Mouse (Mus musculus): Measurements from ENCODE around the gene Ggt1. TPM values are rescaled to one million over a fixed set of nuclear protein-coding genes. Genes with fewer than 3 reads are reported as not detected.
"Not testable (repeated sequence)": the region's sequence is repeated elsewhere in the genome, so short reads cannot be mapped to it uniquely, and the experiment has no call there.

Ggt1 gene
- polyA plus RNA-seq, 1 experiment: not detected

- Histone ChIP-seq H3K27ac (replicated peaks; ENCODE audit: low read depth, low read length) (no peak overlapping the region), H3K4me3 (ENCODE audit: insufficient read depth, low read depth, low read length) (no peak overlapping the region), H3K4me1 (ENCODE audit: control insufficient read depth, insufficient read depth, insufficient read length, low read length) (no peaks in the 10 kb centered on the region; the same call in 1 of the 2 replicates)
Measured at GRCm38 (mm10) chr10:75559041-75559675, 2.2 kb upstream of the Ggt1 start.

GRCm38 (mm10) chr10:75559676-75560548, 1.5 kb upstream of the Ggt1 start, which contains the start of gene Lrrc75b:
Lrrc75b (minus strand) TSS chr10:75560330.
- no peak within 1 kb of the TSS for H3K27ac ChIP-seq (replicated peaks; ENCODE audit: low read depth, low read length)
- H3K4me1 ChIP-seq (ENCODE audit: control insufficient read depth, insufficient read depth, insufficient read length, low read length): no peaks in the 10 kb centered on the region; the same call in 1 of the 2 replicates
- H3K4me3 ChIP-seq (ENCODE audit: insufficient read depth, low read depth, low read length): peak within 1 kb of the TSS; percentile 27; the same call in 1 of the 2 replicates

GRCm38 (mm10) chr10:75560549-75560899, 880 bp upstream of the Ggt1 start:
- H3K27ac ChIP-seq (replicated peaks; ENCODE audit: low read depth, low read length): no peak overlapping the region
- no peak overlapping the region for H3K4me3 ChIP-seq (ENCODE audit: insufficient read depth, low read depth, low read length)
- H3K4me1 ChIP-seq (ENCODE audit: control insufficient read depth, insufficient read depth, insufficient read length, low read length): no peaks in the 10 kb centered on the region; the same call in 1 of the 2 replicates

- H3K4me1 ChIP-seq (ENCODE audit: control insufficient read depth, insufficient read depth, insufficient read length, low read length): no peaks in the 10 kb centered on the region
- H3K27ac ChIP-seq (replicated peaks; ENCODE audit: low read depth, low read length): no peak overlapping the region
- H3K4me3 ChIP-seq (ENCODE audit: insufficient read depth, low read depth, low read length): no peak overlapping the region
Measured at GRCm38 (mm10) chr10:75562596-75562995, 1.2 kb downstream of the Ggt1 start.

GRCm38 (mm10) chr10:75564687-75565265, 3.4 kb downstream of the Ggt1 start:
- H3K4me3 ChIP-seq (ENCODE audit: insufficient read depth, low read depth, low read length): no peak overlapping the region
- no peak overlapping the region for H3K27ac ChIP-seq (replicated peaks; ENCODE audit: low read depth, low read length)
- H3K4me1 ChIP-seq (ENCODE audit: control insufficient read depth, insufficient read depth, insufficient read length, low read length): no peaks in the 10 kb centered on the region

GRCm38 (mm10) chr10:75565436-75565835, 4.0 kb downstream of the Ggt1 start:
- H3K4me3 ChIP-seq (ENCODE audit: insufficient read depth, low read depth, low read length): no peak overlapping the region
- H3K4me1 ChIP-seq (ENCODE audit: control insufficient read depth, insufficient read depth, insufficient read length, low read length): no peaks in the 10 kb centered on the region
- H3K27ac ChIP-seq (replicated peaks; ENCODE audit: low read depth, low read length): no peak overlapping the region

- H3K4me3 ChIP-seq (ENCODE audit: insufficient read depth, low read depth, low read length): no peak overlapping the region
- no peaks in the 10 kb centered on the region for H3K4me1 ChIP-seq (ENCODE audit: control insufficient read depth, insufficient read depth, insufficient read length, low read length)
- H3K27ac ChIP-seq (replicated peaks; ENCODE audit: low read depth, low read length): no peak overlapping the region
Measured at GRCm38 (mm10) chr10:75565906-75566305, 4.5 kb downstream of the Ggt1 start.

GRCm38 (mm10) chr10:75566321-75566720, 4.9 kb downstream of the Ggt1 start:
- Histone ChIP-seq H3K4me1 (ENCODE audit: control insufficient read depth, insufficient read depth, insufficient read length, low read length) (no peaks in the 10 kb centered on the region), H3K27ac (replicated peaks; ENCODE audit: low read depth, low read length) (no peak overlapping the region), H3K4me3 (ENCODE audit: insufficient read depth, low read depth, low read length) (no peak overlapping the region)

- H3K4me1 ChIP-seq (ENCODE audit: control insufficient read depth, insufficient read depth, insufficient read length, low read length); H3K4me3 ChIP-seq (ENCODE audit: insufficient read depth, low read depth, low read length); H3K27ac ChIP-seq (replicated peaks; ENCODE audit: low read depth, low read length): not testable (repeated sequence)
Measured at GRCm38 (mm10) chr10:75566765-75567164, 5.4 kb downstream of the Ggt1 start.

GRCm38 (mm10) chr10:75568029-75568428, 6.6 kb downstream of the Ggt1 start:
- H3K27ac ChIP-seq (replicated peaks; ENCODE audit: low read depth, low read length): no peak overlapping the region
- no peak overlapping the region for H3K4me3 ChIP-seq (ENCODE audit: insufficient read depth, low read depth, low read length)
- no peaks in the 10 kb centered on the region for H3K4me1 ChIP-seq (ENCODE audit: control insufficient read depth, insufficient read depth, insufficient read length, low read length)

- no peaks in the 10 kb centered on the region for H3K4me1 ChIP-seq (ENCODE audit: control insufficient read depth, insufficient read depth, insufficient read length, low read length)
Measured at GRCm38 (mm10) chr10:75568441-75568840, 7.0 kb downstream of the Ggt1 start.

GRCm38 (mm10) chr10:75568851-75569250, 7.4 kb downstream of the Ggt1 start:
- H3K4me1 ChIP-seq (ENCODE audit: control insufficient read depth, insufficient read depth, insufficient read length, low read length): no peaks in the 10 kb centered on the region
- H3K4me3 ChIP-seq (ENCODE audit: insufficient read depth, low read depth, low read length): no peak overlapping the region
- no peak overlapping the region for H3K27ac ChIP-seq (replicated peaks; ENCODE audit: low read depth, low read length)

More at GRCm38 (mm10) chr10:75568441-75568840, 7.0 kb downstream of the Ggt1 start:
- no peak overlapping the region for H3K27ac ChIP-seq (replicated peaks; ENCODE audit: low read depth, low read length)
- H3K4me3 ChIP-seq (ENCODE audit: insufficient read depth, low read depth, low read length): no peak overlapping the region

- Histone ChIP-seq H3K4me1 (ENCODE audit: control insufficient read depth, insufficient read depth, insufficient read length, low read length) (no peaks in the 10 kb centered on the region), H3K27ac (replicated peaks; ENCODE audit: low read depth, low read length) (no peak overlapping the region), H3K4me3 (ENCODE audit: insufficient read depth, low read depth, low read length) (no peak overlapping the region)
Measured at GRCm38 (mm10) chr10:75570981-75571657, 9.7 kb downstream of the Ggt1 start.

GRCm38 (mm10) chr10:75571937-75572336, 10.5 kb downstream of the Ggt1 start:
- H3K4me3 ChIP-seq (ENCODE audit: insufficient read depth, low read depth, low read length): no peak overlapping the region
- no peak overlapping the region for H3K27ac ChIP-seq (replicated peaks; ENCODE audit: low read depth, low read length)
- H3K4me1 ChIP-seq (ENCODE audit: control insufficient read depth, insufficient read depth, insufficient read length, low read length): no peaks in the 10 kb centered on the region

GRCm38 (mm10) chr10:75573181-75573580, 11.8 kb downstream of the Ggt1 start:
- no peak overlapping the region for H3K27ac ChIP-seq (replicated peaks; ENCODE audit: low read depth, low read length)
- H3K4me3 ChIP-seq (ENCODE audit: insufficient read depth, low read depth, low read length): no peak overlapping the region
- no peaks in the 10 kb centered on the region for H3K4me1 ChIP-seq (ENCODE audit: control insufficient read depth, insufficient read depth, insufficient read length, low read length)
